Mouse (Mus musculus) bone marrow, adult 2 months (tissue): ENCODE measurements around the gene Ssbp3.

Experiments
- CTCF ChIP-seq: fragments of 200-500 bp; IDR thresholded peaks from 2 replicates; pipeline ENCODE4 v1.5.1; 2011; ENCODE audit warnings: low read length, control low read depth; ENCODE audit not compliant: control insufficient read depth, insufficient read depth
- POLR2A ChIP-seq: fragments of 200-500 bp; IDR thresholded peaks from 2 replicates; pipeline ENCODE4 v1.6.1; 2011; ENCODE audit warnings: low read depth, mild to moderate bottlenecking, control low read depth, low read length, borderline replicate concordance; ENCODE audit not compliant: control insufficient read depth

GRCm38 (mm10) chr4:106865415-106866110, 44.9 kb upstream of the Ssbp3 start:
- TF ChIP-seq CTCF (no peak), POLR2A (no peak)
